Mouse (Mus musculus) kidney, postnatal 4 days (tissue): ENCODE measurements around the gene Hat1.

Experiments
- DNase-seq, 2 experiments: peaks; one replicate each; pipeline ENCODE4 v3.0.0; 2021; ENCODE audit warnings: mixed read lengths in 2 of 2

The Hat1 gene

GRCm38 (mm10) chr2:71466861-71467450, 78.2 kb downstream of the Hat1 start:
- peak; percentile 17 to 36 for DNase-seq

GRCm38 (mm10) chr2:71471094-71471493, 82.3 kb downstream of the Hat1 start:
- no peak for DNase-seq

GRCm38 (mm10) chr2:71473830-71474229, 85.1 kb downstream of the Hat1 start:
- DNase-seq: peak; percentile 8 to 13

GRCm38 (mm10) chr2:71474345-71474744, 85.6 kb downstream of the Hat1 start:
- peak; percentile 37 to 52 for DNase-seq

GRCm38 (mm10) chr2:71475311-71475710, 86.6 kb downstream of the Hat1 start:
- no peak for DNase-seq

- DNase-seq: no peak
Measured at GRCm38 (mm10) chr2:71475760-71476159, 87.0 kb downstream of the Hat1 start.

- no peak for DNase-seq
Measured at GRCm38 (mm10) chr2:71477787-71478186, 89.0 kb downstream of the Hat1 start.

GRCm38 (mm10) chr2:71479917-71480316, 91.2 kb downstream of the Hat1 start:
- DNase-seq: no peak

- DNase-seq: no peak
Measured at GRCm38 (mm10) chr2:71481825-71482224, 93.1 kb downstream of the Hat1 start.

- DNase-seq: no peak
Measured at GRCm38 (mm10) chr2:71483046-71483716, 94.4 kb downstream of the Hat1 start.

- no peak for DNase-seq
Measured at GRCm38 (mm10) chr2:71483717-71484066, 94.9 kb downstream of the Hat1 start.
